Mouse (Mus musculus) spleen, adult 2 months (tissue): ENCODE data around the gene Erf.

Source experiments
- CTCF ChIP-seq: fragments of 200-500 bp; IDR thresholded peaks from 2 replicates; pipeline ENCODE4 v1.5.1; 2011; ENCODE audit warnings: mild to moderate bottlenecking, inconsistent platforms; ENCODE audit not compliant: insufficient read depth, insufficient read length, insufficient replicate concordance; ENCODE audit errors: extremely low read depth
- POLR2A ChIP-seq: fragments of 200-500 bp; IDR thresholded peaks from 2 replicates; pipeline ENCODE4 v1.6.1; 2011; ENCODE audit warnings: low read depth, low read length, inconsistent platforms

DNA sequence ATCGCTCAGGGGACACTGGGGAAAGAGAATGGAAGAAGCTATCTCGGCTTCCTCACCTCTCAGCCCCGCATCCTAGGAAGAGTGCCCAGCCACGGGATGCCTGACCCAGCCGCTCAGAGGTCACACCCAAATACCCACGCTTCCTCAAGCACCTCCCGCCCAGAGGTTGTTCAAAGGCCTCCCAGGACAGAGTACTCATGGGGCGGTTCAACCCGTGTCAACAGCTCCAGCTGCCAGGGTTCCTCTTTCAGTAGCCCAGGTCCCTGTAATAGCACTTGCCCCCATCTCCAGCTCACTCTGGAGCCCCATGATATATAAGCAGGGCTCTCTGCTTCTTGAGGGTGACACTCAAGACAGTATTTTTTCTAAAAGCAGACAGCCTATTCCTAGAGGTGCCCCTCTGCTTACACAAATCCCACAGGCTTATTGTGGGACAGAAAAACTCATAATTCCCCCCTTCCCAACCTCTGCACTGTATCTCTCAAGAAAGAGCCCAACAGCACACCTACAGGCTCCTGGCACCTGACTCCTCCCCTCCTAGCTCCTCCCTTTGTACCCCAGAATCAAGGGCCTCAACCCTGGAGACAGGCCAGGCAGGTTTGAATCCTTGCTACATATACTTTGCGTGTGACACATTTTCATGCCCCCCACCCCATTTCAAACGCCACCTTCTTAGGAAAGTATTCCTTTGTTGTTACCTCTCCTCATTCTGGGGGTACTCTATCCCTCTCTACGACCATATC lies 32.7 kb downstream of the Erf start:
- no peak for TF ChIP-seq CTCF
- TF ChIP-seq POLR2A: no peak
